Mouse (Mus musculus): ENCODE data around the gene Peak1.
"Not testable (repeated sequence)": the region's sequence is repeated elsewhere in the genome, so short reads cannot be mapped to it uniquely, and the experiment has no call there.

DNA sequence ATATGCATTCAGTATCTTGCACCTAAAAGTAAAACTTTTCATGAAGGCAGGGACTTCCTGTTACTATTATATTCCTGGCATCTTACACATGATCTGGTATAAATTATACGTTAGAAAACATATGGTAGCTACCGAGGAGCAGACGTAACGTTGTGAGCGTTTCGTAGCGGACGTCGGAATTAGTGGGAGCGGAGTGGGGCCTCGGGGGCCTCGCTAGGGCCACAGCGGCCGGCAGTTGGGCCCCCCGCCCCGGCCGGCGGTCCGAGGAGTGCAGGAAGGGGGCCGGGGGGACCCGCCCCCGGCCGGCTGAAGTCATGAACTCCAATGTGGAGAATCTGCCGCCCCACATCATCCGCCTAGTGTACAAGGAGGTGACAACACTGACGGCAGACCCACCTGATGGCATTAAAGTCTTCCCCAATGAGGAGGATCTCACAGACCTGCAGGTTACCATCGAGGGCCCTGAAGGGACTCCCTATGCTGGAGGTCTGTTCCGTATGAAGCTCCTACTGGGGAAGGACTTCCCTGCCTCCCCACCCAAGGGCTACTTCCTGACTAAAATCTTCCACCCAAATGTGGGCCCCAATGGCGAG, 19.5 kb upstream of the Peak1 start:
- not testable (repeated sequence) for TF ChIP-seq POLR2A (IDR thresholded peaks at IDR 0.05; ENCODE audit: insufficient read depth, low read depth, low read length); CTCF (IDR thresholded peaks at IDR 0.05); EP300 (IDR thresholded peaks at IDR 0.05; ENCODE audit: insufficient read depth, low read depth, low read length)
